Mouse (Mus musculus): ENCODE results near the gene Hmgcl. TPM values are rescaled to one million over a fixed set of nuclear protein-coding genes. Genes with fewer than 3 reads are reported as not detected.
"Not testable (repeated sequence)": the region's sequence is repeated elsewhere in the genome, so short reads cannot be mapped to it uniquely, and the experiment has no call there.

Gene Hmgcl
- polyA plus RNA-seq, 1 experiment from 2014 or later: 70.4 TPM

GRCm38 (mm10) chr4:135928376-135928775 is 17.9 kb upstream of the Hmgcl start:
- H3K4me1 ChIP-seq (replicated peaks): peaks cover 13% of the 10 kb centered on the region
- peaks cover 44% of the 10 kb centered on the region for H3K36me3 ChIP-seq
- H3K4me3 ChIP-seq: no peak overlapping the region
- WGBS: 88% methylated on average over 9 of the region's 9 CpGs
- H3K4me2 ChIP-seq: no peak overlapping the region
- no peak overlapping the region for H3K9ac ChIP-seq
- no peaks in the 10 kb centered on the region for H3K27me3 ChIP-seq (replicated peaks)
- H3K9me3 ChIP-seq (replicated peaks): no peaks in the 10 kb centered on the region
- no peak for ATAC-seq (ENCODE audit: insufficient number of reproducible peaks, low FRiP score)
- no peak overlapping the region for H3K27ac ChIP-seq (ENCODE audit: poor library complexity, severe bottlenecking)

GRCm38 (mm10) chr4:135929405-135929804 is 16.8 kb upstream of the Hmgcl start:
- Histone ChIP-seq H3K36me3 (peaks cover 49% of the 10 kb centered on the region), H3K9ac (no peak overlapping the region), H3K4me3 (no peak overlapping the region), H3K4me2 (no peak overlapping the region), H3K9me3 (replicated peaks) (no peaks in the 10 kb centered on the region), H3K4me1 (replicated peaks) (peaks cover 13% of the 10 kb centered on the region), H3K27ac (ENCODE audit: poor library complexity, severe bottlenecking) (no peak overlapping the region), H3K27me3 (replicated peaks) (no peaks in the 10 kb centered on the region)
- no peak for ATAC-seq (ENCODE audit: insufficient number of reproducible peaks, low FRiP score)
- WGBS: 82% methylated on average over 5 of the region's 5 CpGs

GRCm38 (mm10) chr4:135929828-135930227 is 16.4 kb upstream of the Hmgcl start:
- H3K9me3 ChIP-seq (replicated peaks): no peaks in the 10 kb centered on the region
- no peak overlapping the region for H3K4me3 ChIP-seq
- ATAC-seq (ENCODE audit: insufficient number of reproducible peaks, low FRiP score): no peak
- H3K9ac ChIP-seq: no peak overlapping the region
- no peak overlapping the region for H3K4me2 ChIP-seq
- no peak overlapping the region for H3K27ac ChIP-seq (ENCODE audit: poor library complexity, severe bottlenecking)
- peaks cover 13% of the 10 kb centered on the region for H3K4me1 ChIP-seq (replicated peaks)
- H3K27me3 ChIP-seq (replicated peaks): no peaks in the 10 kb centered on the region
- H3K36me3 ChIP-seq: peaks cover 47% of the 10 kb centered on the region
- 83% methylated on average over 9 of the region's 9 CpGs for WGBS

GRCm38 (mm10) chr4:135930239-135930638 is 16.0 kb upstream of the Hmgcl start:
- Histone ChIP-seq H3K4me3 (no peak overlapping the region), H3K4me2 (no peak overlapping the region), H3K9me3 (replicated peaks) (no peaks in the 10 kb centered on the region), H3K36me3 (peaks cover 46% of the 10 kb centered on the region), H3K9ac (no peak overlapping the region), H3K27ac (ENCODE audit: poor library complexity, severe bottlenecking) (no peak overlapping the region), H3K27me3 (replicated peaks) (no peaks in the 10 kb centered on the region), H3K4me1 (replicated peaks) (peaks cover 13% of the 10 kb centered on the region)
- 87% methylated on average over 8 of the region's 8 CpGs for WGBS
- no peak for ATAC-seq (ENCODE audit: insufficient number of reproducible peaks, low FRiP score)

GRCm38 (mm10) chr4:135931832-135932231 is 14.4 kb upstream of the Hmgcl start:
- H3K9ac ChIP-seq: no peak overlapping the region
- peaks cover 41% of the 10 kb centered on the region for H3K36me3 ChIP-seq
- no peaks in the 10 kb centered on the region for H3K9me3 ChIP-seq (replicated peaks)
- no peak overlapping the region for H3K4me2 ChIP-seq
- no peak overlapping the region for H3K4me3 ChIP-seq
- no peak for ATAC-seq (ENCODE audit: insufficient number of reproducible peaks, low FRiP score)
- no peak overlapping the region for H3K27ac ChIP-seq (ENCODE audit: poor library complexity, severe bottlenecking)
- H3K27me3 ChIP-seq (replicated peaks): no peaks in the 10 kb centered on the region
- peaks cover 14% of the 10 kb centered on the region for H3K4me1 ChIP-seq (replicated peaks)
- WGBS: 64% methylated on average over 5 of the region's 5 CpGs

GRCm38 (mm10) chr4:135934708-135935500 is 11.3 kb upstream of the Hmgcl start:
- Histone ChIP-seq H3K4me3 (no peak overlapping the region), H3K4me2 (peak overlapping the region; percentile 20; the same call in 1 of the 2 replicates), H3K9me3 (replicated peaks) (no peaks in the 10 kb centered on the region), H3K27ac (ENCODE audit: poor library complexity, severe bottlenecking) (0 out of 2 replicates have a peak overlapping the region, but pooled peaks have one; percentile 4), H3K36me3 (peaks cover 46% of the 10 kb centered on the region), H3K27me3 (replicated peaks) (no peaks in the 10 kb centered on the region), H3K9ac (0 out of 2 replicates have a peak overlapping the region, but pooled peaks have one; percentile 28), H3K4me1 (replicated peaks) (peaks cover 19% of the 10 kb centered on the region)
- ATAC-seq (ENCODE audit: insufficient number of reproducible peaks, low FRiP score): no peak
- 39% methylated on average over 12 of the region's 12 CpGs for WGBS

- H3K4me3 ChIP-seq: no peak overlapping the region
These were observed 10.7 kb upstream of the Hmgcl start for GRCm38 (mm10) chr4:135935502-135935901.

GRCm38 (mm10) chr4:135938858-135939257 is 7.4 kb upstream of the Hmgcl start:
- no peaks in the 10 kb centered on the region for H3K9me3 ChIP-seq (replicated peaks)
- ATAC-seq (ENCODE audit: insufficient number of reproducible peaks, low FRiP score): no peak
- no peak overlapping the region for H3K4me3 ChIP-seq
- no peak overlapping the region for H3K27ac ChIP-seq (ENCODE audit: poor library complexity, severe bottlenecking)
- H3K27me3 ChIP-seq (replicated peaks): no peaks in the 10 kb centered on the region
- 64% methylated on average over 7 of the region's 7 CpGs for WGBS
- peaks cover 27% of the 10 kb centered on the region for H3K4me1 ChIP-seq (replicated peaks)
- H3K9ac ChIP-seq: no peak overlapping the region
- H3K36me3 ChIP-seq: peaks cover 24% of the 10 kb centered on the region
- no peak overlapping the region for H3K4me2 ChIP-seq

More at GRCm38 (mm10) chr4:135935502-135935901, 10.7 kb upstream of the Hmgcl start:
- WGBS: 55% methylated on average over 5 of the region's 5 CpGs
- H3K9ac ChIP-seq: 0 out of 2 replicates have a peak overlapping the region, but pooled peaks have one; percentile 28
- H3K4me2 ChIP-seq: peak overlapping the region; percentile 20; the same call in 1 of the 2 replicates
- no peaks in the 10 kb centered on the region for H3K27me3 ChIP-seq (replicated peaks)
- H3K36me3 ChIP-seq: peaks cover 42% of the 10 kb centered on the region
- no peaks in the 10 kb centered on the region for H3K9me3 ChIP-seq (replicated peaks)
- ATAC-seq (ENCODE audit: insufficient number of reproducible peaks, low FRiP score): no peak
- H3K27ac ChIP-seq (ENCODE audit: poor library complexity, severe bottlenecking): 0 out of 2 replicates have a peak overlapping the region, but pooled peaks have one; percentile 4
- H3K4me1 ChIP-seq (replicated peaks): peaks cover 19% of the 10 kb centered on the region

GRCm38 (mm10) chr4:135941026-135941425 is 5.2 kb upstream of the Hmgcl start:
- not testable (repeated sequence) for ATAC-seq (ENCODE audit: insufficient number of reproducible peaks, low FRiP score); H3K4me3 ChIP-seq; H3K9ac ChIP-seq; H3K27me3 ChIP-seq (replicated peaks); H3K27ac ChIP-seq (ENCODE audit: poor library complexity, severe bottlenecking); H3K9me3 ChIP-seq (replicated peaks); H3K4me2 ChIP-seq
- peaks cover 22% of the 10 kb centered on the region for H3K4me1 ChIP-seq (replicated peaks)
- H3K36me3 ChIP-seq: peaks cover 23% of the 10 kb centered on the region
- 79% methylated on average over 8 of the region's 8 CpGs for WGBS

- H3K4me3 ChIP-seq: no peak overlapping the region
- H3K27me3 ChIP-seq (replicated peaks): no peaks in the 10 kb centered on the region
- peaks cover 16% of the 10 kb centered on the region for H3K4me1 ChIP-seq (replicated peaks)
- H3K27ac ChIP-seq (ENCODE audit: poor library complexity, severe bottlenecking): no peak overlapping the region
- H3K9ac ChIP-seq: no peak overlapping the region
- peaks cover 20% of the 10 kb centered on the region for H3K36me3 ChIP-seq
- H3K4me2 ChIP-seq: no peak overlapping the region
- WGBS: 44% methylated on average over 6 of the region's 6 CpGs
- ATAC-seq (ENCODE audit: insufficient number of reproducible peaks, low FRiP score): no peak
- no peaks in the 10 kb centered on the region for H3K9me3 ChIP-seq (replicated peaks)
These were observed 4.1 kb upstream of the Hmgcl start for GRCm38 (mm10) chr4:135942193-135942592.

- Histone ChIP-seq H3K27me3 (replicated peaks) (no peaks in the 10 kb centered on the region), H3K9ac (no peak overlapping the region), H3K4me1 (replicated peaks) (peaks cover 21% of the 10 kb centered on the region), H3K9me3 (replicated peaks) (no peaks in the 10 kb centered on the region), H3K4me3 (no peak overlapping the region), H3K36me3 (peaks cover 20% of the 10 kb centered on the region), H3K4me2 (no peak overlapping the region), H3K27ac (ENCODE audit: poor library complexity, severe bottlenecking) (no peak overlapping the region)
- 45% methylated on average over 4 of the region's 4 CpGs for WGBS
- no peak for ATAC-seq (ENCODE audit: insufficient number of reproducible peaks, low FRiP score)
These were observed 2.9 kb upstream of the Hmgcl start for GRCm38 (mm10) chr4:135943389-135943788.

All from heart, embryonic 12.5 days (tissue).